Mouse (Mus musculus) ES-E14 (cell line): Measurements from ENCODE around the gene Gstt1. TPM values are rescaled to one million over a fixed set of nuclear protein-coding genes. Genes with fewer than 3 reads are reported as not detected.
A peak's percentile ranks its signal among the peaks of the same experiment; 100 is the strongest.

Experiments
- DNase-seq: peaks from one replicate; pipeline ENCODE4 v3.0.0-alpha.2; 2013; ENCODE audit warnings: low read depth, low spot score
- H3K27ac ChIP-seq: 2 replicates; pipeline ENCODE4 v1.5.1; 2012; ENCODE audit warnings: low read depth, mild to moderate bottlenecking, low read length, moderate library complexity, mixed read lengths; ENCODE audit not compliant: poor library complexity, insufficient read depth, severe bottlenecking
- H3K36me3 ChIP-seq: 2 replicates; pipeline ENCODE4 v1.6.1; 2012; ENCODE audit warnings: mild to moderate bottlenecking, low read length, moderate library complexity, mixed read lengths; ENCODE audit not compliant: control insufficient read depth, poor library complexity, insufficient read depth, severe bottlenecking
- H3K4me1 ChIP-seq, 2 experiments: fragments of 150-350 bp in 1 of 2; sonication (generic) in 1 of 2; 2 replicates each; pipeline ENCODE4 v1.6.1; 2012; ENCODE audit warnings: low read length in 2 of 2, mild to moderate bottlenecking in 1 of 2, mixed read lengths in 1 of 2; ENCODE audit not compliant: control insufficient read depth in 2 of 2, insufficient read depth in 2 of 2, poor library complexity in 1 of 2
- H3K4me3 ChIP-seq, 2 experiments: fragments of 150-350 bp in 1 of 2; sonication (generic) in 1 of 2; 2 replicates each; pipeline ENCODE4 v1.5.1; 2012; ENCODE audit warnings: low read length in 2 of 2, low read depth in 1 of 2, mild to moderate bottlenecking in 1 of 2, mixed read lengths in 1 of 2; ENCODE audit not compliant: insufficient read depth in 1 of 2, poor library complexity in 1 of 2, severe bottlenecking in 1 of 2
- H3K9ac ChIP-seq: 2 replicates; pipeline ENCODE4 v1.6.1; 2012; ENCODE audit warnings: low read depth, mild to moderate bottlenecking, low read length, mixed read lengths; ENCODE audit not compliant: poor library complexity, insufficient read depth, severe bottlenecking
- H3K9me3 ChIP-seq: fragments of 150-350 bp; sonication (generic); 2 replicates; pipeline ENCODE4 v1.6.1; 2012; ENCODE audit warnings: low read depth, mild to moderate bottlenecking, low read length; ENCODE audit not compliant: control insufficient read depth, insufficient read depth
- CHD2 ChIP-seq: IDR thresholded peaks from 2 replicates; pipeline ENCODE4 v1.6.1; 2014; ENCODE audit warnings: mild to moderate bottlenecking, low read depth, low read length, inconsistent platforms
- HCFC1 ChIP-seq: IDR thresholded peaks from 2 replicates; pipeline ENCODE4 v1.6.1; 2012; ENCODE audit warnings: low read length, inconsistent platforms, borderline replicate concordance; ENCODE audit not compliant: insufficient read depth
- MAFK ChIP-seq: IDR thresholded peaks from 2 replicates; pipeline ENCODE4 v1.6.1; 2014; ENCODE audit warnings: mild to moderate bottlenecking, low read depth, low read length, inconsistent platforms; ENCODE audit not compliant: insufficient read depth
- ZC3H11A ChIP-seq: IDR thresholded peaks from 2 replicates; pipeline ENCODE4 v1.6.1; 2012; ENCODE audit warnings: low read depth, mild to moderate bottlenecking, inconsistent platforms, low read length, borderline replicate concordance
- ZNF384 ChIP-seq: IDR thresholded peaks from 2 replicates; pipeline ENCODE4 v1.6.1; 2012; ENCODE audit warnings: low read depth, low read length, inconsistent platforms
- in situ Hi-C, 2 experiments: fragments of 600-800 bp; cut with MboI; formaldehyde crosslinking; loops; one replicate each; pipeline ENCODE4 v1.15.1; 2025; ENCODE audit warnings: low sequenced_read_pairs in 2 of 2, inconsistent platforms in 1 of 2; ENCODE audit not compliant: unreplicated experiment in 2 of 2
- total RNA-seq: library from RNA; depleted of rRNA; stranded (reverse); fragments of 300-350 nt; gene quantifications from 2 replicates; pipeline ENCODE4 v1.2.3, GENCODE M21; 2012

The Gstt1 gene
- total RNA-seq, 1 experiment: 5.8 TPM

DNA sequence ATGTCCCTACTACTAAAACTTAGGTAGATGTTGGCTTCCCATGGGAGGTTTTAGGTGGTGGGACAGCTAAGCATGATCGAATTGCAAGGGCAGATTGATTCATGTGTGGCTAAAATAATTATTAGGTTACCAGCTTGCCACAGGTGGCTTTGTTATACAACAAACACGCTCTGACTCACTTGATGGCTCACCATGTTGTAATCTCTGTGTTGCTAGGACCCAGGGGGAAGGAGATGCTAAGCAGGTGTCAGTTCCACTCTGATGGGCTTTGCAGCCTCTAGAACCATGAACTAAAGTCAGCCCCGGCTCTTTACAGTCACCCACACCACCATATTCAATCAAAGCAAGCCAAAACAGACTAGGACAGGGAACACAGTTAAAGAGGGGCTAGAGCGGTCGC lies 21.5 kb upstream of the Gstt1 start:
- in situ Hi-C loops: no loop called here
- Histone ChIP-seq H3K36me3 (no peaks in the 10 kb centered on the region), H3K4me3 (no peak overlapping the region), H3K27ac (no peak overlapping the region), H3K4me1 (no peaks in the 10 kb centered on the region), H3K9me3 (no peaks in the 10 kb centered on the region), H3K9ac (no peak overlapping the region)
- no peak for DNase-seq
- TF ChIP-seq CHD2 (no peak), ZC3H11A (no peak), HCFC1 (no peak), ZNF384 (no peak), MAFK (no peak)

DNA sequence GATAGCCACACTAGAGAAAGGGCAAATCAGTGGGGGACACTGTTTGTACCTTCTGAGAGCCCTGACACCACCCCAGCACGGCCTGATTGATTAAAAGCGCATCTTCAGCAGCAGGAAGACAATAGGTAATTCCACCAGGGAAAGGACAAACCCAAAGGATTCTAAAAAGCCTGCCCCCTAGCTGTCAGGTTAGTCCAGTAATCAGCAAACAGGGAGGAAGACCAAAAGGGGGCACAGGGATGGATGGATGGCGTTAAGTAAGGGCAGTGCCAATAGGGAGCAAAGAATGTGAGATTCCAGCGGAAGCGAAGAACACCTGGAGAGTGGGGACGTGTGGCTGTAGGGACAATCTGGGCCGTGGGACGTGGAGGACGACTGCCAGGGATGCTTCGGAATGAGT lies 20.3 kb upstream of the Gstt1 start:
- H3K9ac ChIP-seq: no peak overlapping the region
- no peak overlapping the region for H3K4me3 ChIP-seq
- no peaks in the 10 kb centered on the region for H3K9me3 ChIP-seq
- TF ChIP-seq MAFK (no peak), ZNF384 (no peak), ZC3H11A (no peak), CHD2 (no peak), HCFC1 (no peak)
- in situ Hi-C loops: no loop called here
- DNase-seq: no peak
- H3K36me3 ChIP-seq: no peaks in the 10 kb centered on the region
- H3K4me1 ChIP-seq: no peaks in the 10 kb centered on the region
- H3K27ac ChIP-seq: no peak overlapping the region

GRCm38 (mm10) chr10:75804217-75804616 lies 5.8 kb upstream of the Gstt1 start:
- Histone ChIP-seq H3K36me3 (no peaks in the 10 kb centered on the region), H3K4me3 (no peak overlapping the region), H3K9ac (no peak overlapping the region), H3K27ac (no peak overlapping the region), H3K9me3 (no peaks in the 10 kb centered on the region), H3K4me1 (no peaks in the 10 kb centered on the region)
- in situ Hi-C loops: no loop called here
- no peak for DNase-seq
- TF ChIP-seq MAFK: no peak

GRCm38 (mm10) chr10:75797619-75798175 lies 687 bp downstream of the Gstt1 start:
- in situ Hi-C loops: no loop called here
- Histone ChIP-seq H3K36me3 (no peaks in the 10 kb centered on the region), H3K27ac (no peak overlapping the region), H3K4me1 (peaks cover 4 to 22% of the 10 kb centered on the region in 2 experiments), H3K4me3 (peak overlapping the region; percentile 45 to 71; a peak in 3 of 4 replicates), H3K9me3 (no peaks in the 10 kb centered on the region), H3K9ac (no peak overlapping the region)
- TF ChIP-seq HCFC1 (no peak), MAFK (no peak), ZC3H11A (no peak), CHD2 (no peak), ZNF384 (no peak)
- no peak for DNase-seq

DNA sequence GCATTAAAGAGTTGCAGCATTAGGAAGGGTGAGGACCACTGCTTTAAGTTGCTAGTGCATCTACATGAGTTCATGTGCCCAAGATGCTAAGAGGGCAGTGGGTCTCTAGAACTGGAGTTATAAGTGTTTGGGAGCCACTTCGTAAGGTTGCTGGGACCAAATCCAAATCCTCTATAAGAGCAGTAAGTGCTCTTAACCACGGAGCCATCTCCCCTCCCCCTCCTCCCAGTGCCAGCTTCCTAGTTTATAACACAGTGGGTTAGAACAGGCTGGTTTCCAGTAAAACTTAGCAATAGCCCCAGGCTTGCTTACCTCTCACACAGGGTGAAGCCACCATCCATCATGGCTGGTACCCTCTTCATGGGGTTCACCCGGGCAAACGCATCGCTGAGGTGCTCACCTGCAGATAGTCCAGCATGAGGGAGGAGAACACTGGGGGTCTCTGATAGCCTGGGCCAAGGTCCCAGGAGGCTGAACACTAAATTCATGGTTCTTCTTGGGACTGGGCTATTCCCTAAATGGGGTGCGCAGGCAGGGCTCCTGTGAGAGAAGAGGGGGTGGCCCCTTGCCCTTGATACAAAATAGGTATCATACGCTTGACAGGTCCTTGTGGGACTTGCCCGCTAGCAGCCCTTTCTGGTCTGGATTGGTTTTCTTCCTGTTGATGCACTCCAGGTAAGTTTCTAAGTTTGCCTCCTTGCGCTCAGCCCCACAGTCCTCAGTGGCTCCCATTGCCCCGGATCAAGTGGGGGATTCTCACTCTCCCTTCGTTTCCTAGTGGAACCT lies 1.5 kb downstream of the Gstt1 start:
- no peaks in the 10 kb centered on the region for H3K36me3 ChIP-seq
- no peak for DNase-seq
- TF ChIP-seq MAFK (no peak), CHD2 (no peak), HCFC1 (no peak), ZC3H11A (no peak), ZNF384 (no peak)
- no peak overlapping the region for H3K9ac ChIP-seq
- no peak overlapping the region for H3K27ac ChIP-seq
- H3K9me3 ChIP-seq: no peaks in the 10 kb centered on the region
- peaks cover 4 to 22% of the 10 kb centered on the region in 2 experiments for H3K4me1 ChIP-seq
- in situ Hi-C loops: no loop called here
- no peak overlapping the region for H3K4me3 ChIP-seq
